Mouse (Mus musculus) left cerebral cortex, adult 18-20 months (tissue): ENCODE data around the gene Fezf1. TPM values are rescaled to one million over a fixed set of nuclear protein-coding genes. Genes with fewer than 3 reads are reported as not detected.

ENCODE experiments used
- DNase-seq, 2 experiments: peaks; one replicate each; pipeline ENCODE4 v3.0.0; 2021 to 2022; ENCODE audit warnings: low spot score in 2 of 2, mixed read lengths in 1 of 2
- total RNA-seq, 2 experiments: library from RNA; stranded (reverse); gene quantifications; 2 replicates each; pipeline ENCODE4 v1.2.3; 2021

Gene Fezf1
- total RNA-seq, 2 experiments from 2014 or later = 0.14 TPM; not detected in 1

GRCm38 (mm10) chr6:23247512-23248312, 450 bp downstream of the Fezf1 start:
- no peak for DNase-seq

- DNase-seq = no peak
Measured at GRCm38 (mm10) chr6:23246790-23247511, 1.2 kb downstream of the Fezf1 start.

- no peak for DNase-seq
Measured at GRCm38 (mm10) chr6:23246061-23246789, 1.9 kb downstream of the Fezf1 start.

- no peak for DNase-seq
Measured at GRCm38 (mm10) chr6:23245545-23246011, 2.6 kb downstream of the Fezf1 start.

- no peak for DNase-seq
Measured at GRCm38 (mm10) chr6:23245121-23245520, 3.0 kb downstream of the Fezf1 start.

DNA sequence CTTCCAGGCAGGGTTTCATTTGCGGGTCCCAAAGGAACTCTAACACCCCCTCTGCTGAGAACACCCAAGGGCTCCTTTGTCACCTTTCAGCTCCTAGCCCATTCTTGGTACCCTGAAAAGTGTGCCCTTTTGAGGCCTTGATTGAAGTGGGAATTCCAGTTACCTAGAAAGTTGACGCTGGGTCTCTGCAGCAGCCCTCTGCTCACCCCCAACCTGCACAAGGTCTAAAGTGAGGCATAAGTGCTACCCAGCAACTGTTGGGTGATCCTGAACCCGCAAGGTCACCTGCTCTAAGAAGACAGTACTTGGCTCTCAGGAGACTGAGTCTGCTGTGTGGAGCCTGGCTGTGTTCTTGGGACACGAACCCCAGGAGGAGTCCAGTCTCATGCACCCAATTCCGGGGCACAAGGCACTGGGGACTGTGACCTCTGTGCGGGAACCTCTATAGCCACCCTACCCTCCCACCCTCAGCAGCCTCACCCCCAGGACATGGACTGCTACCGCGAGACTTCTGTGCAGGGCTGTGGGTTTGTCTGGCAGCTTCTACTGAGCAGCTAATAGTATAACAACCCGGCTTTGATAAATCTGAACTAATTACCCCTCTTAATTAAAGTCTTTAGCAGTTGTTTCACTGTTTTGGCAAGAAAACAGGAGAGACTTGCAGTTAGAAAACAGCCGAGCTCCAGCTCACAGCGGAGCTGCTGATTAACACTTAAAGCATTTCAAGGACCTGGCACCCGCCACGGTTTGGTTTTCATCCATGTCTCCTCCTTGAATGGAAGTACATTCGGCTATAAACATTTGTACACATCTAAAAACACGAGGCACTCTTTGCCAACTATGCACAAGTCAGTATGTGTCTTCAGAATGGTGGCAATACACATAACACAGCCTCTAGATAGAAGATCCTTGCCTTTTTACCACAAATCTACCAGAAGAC, 4.1 kb downstream of the Fezf1 start:
- no peak for DNase-seq

DNA sequence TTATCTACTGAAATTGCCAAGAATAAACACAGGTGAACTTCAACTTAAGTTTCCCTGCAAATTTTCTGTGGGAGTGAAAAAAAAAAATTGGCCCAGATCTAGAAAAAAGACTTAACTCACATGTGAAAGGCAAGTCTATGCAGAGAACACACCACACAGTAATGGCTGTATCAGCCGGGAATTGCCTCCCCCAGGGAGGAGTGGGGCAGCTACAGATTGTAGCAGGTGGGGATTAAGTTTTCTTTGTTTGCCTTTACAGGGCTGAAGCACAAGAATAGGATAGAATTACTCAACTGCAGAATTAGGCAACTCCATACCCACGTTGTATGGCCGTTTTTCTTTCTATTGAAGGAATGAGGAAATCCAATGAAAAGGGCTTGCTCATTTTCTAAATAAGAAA, 36.7 kb downstream of the Fezf1 start:
- DNase-seq = no peak

- DNase-seq = no peak
Measured at GRCm38 (mm10) chr6:23207791-23208190, 40.4 kb downstream of the Fezf1 start.

DNA sequence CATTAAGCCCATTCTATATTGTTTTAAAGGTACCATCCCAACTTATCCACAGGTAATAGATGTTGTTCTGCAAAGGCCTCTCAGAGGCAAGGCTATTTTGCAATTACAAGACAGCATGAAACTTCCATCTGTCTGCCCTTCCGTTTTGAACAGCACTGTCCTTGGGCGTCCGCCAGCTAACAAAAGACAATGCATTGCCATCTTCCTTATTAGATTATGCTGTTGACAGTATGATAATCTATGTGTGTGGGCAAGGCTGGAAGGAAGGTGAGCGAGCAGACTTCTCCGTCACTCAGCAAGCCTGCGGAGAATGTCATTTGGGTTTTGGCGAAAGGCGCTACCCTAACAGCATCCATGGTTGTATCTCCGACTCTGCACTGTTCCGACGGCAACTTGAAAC, 45.5 kb downstream of the Fezf1 start:
- no peak for DNase-seq

Other genes with a start within 250 kb of the Fezf1 start
- gene Aass, start 115.4 kb downstream of the Fezf1 start, total RNA-seq = 1 to 10 TPM; 4.8 to 5.2 TPM